Mouse (Mus musculus): Measurements from ENCODE around the gene Rd3.

Gene Rd3

DNA sequence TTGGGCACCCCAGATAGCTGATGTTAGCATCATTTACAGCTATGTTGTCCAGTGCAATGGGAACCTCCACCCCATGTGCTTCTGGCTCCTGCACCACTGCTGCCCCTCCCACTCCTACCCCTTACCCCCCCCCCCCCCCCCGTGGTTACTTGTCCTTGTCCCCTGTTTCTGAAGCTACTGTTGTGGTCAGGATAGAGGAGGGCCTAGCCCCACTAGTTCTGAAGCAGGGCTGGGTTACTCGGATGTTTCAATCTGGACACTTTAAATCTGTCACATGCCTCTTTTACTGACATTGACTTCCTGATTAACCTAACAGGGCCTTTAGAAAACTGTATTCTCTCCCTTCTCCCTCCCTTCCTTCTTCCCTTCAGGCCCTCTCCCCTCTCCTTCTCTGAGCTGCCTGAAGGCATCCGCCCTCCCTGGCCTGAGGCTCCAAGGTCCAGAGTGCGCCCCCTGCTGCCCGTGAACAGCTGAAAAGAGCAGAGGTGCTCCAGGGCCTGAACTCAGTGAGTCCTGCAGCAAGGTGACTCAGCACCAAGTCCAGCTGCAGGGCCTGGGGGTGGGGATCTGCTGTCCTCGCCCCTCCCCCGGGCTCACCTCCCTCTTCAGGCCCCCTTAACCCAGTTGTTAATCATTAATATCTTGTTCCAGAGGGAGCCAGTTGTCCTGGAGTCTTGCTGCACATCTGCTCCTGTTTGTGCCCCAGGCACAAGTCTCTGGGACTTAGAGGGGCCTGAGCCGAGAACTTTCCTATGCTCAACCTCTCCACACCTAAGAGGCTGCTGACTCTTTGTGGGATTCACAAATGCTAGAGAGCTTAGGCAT, 13.0 kb upstream of the Rd3 start:
- in situ Hi-C loops (cut with MboI) = no loop called here

DNA sequence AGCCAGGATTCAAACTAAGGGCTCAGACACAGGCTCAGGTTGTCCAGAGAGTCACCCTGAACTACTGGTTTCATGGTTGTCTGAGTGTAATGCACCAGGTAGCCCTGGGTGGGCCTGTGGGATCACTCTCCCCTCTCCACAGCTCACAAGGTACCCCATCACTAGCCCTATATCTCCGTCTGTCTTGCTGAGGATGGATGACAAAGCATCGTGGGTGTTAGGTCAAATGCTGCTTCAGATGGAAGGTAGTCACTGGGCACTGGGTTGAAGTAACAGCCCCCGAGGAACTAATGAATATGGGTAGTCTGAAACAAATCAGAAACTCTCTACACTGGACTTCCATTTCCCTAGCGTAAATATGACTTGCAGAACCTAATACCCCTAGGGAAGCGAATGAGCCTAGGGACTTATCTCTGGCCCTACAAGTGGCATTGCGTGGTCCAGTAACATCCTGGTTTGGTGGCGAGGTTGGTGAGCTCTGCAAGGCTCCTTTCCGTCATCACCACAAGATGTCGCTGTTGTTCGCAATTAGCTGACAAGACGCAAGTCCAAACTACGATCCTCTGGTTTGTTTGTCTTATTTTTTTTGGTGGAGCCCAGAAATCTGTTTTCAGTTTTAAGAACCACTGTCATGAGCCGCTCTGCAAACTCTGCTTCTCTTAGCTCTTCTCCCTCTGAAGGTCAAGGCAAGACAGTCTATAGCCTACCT, 12.2 kb upstream of the Rd3 start:
- in situ Hi-C loops (cut with MboI) = no loop called here

DNA sequence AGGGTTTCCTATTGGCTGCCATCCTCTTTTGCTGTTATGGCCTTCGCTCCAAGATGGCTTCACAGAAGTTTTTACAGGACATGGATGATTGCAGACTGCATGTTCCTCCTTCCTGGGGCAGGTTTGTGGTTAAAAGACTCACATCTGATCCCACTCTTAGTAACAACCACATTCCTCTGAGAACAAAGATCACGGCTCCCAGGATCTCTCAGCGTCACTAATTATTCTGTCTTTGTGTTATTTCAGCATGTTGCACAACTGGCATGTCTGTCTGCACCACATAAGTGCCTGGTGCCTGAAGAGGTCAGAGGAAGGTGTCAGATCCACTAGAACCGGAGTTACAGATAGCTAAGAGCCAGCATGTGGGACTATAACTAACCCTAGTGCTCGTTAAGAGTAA, 7.2 kb upstream of the Rd3 start:
- in situ Hi-C loops (cut with MboI) = no loop called here

DNA sequence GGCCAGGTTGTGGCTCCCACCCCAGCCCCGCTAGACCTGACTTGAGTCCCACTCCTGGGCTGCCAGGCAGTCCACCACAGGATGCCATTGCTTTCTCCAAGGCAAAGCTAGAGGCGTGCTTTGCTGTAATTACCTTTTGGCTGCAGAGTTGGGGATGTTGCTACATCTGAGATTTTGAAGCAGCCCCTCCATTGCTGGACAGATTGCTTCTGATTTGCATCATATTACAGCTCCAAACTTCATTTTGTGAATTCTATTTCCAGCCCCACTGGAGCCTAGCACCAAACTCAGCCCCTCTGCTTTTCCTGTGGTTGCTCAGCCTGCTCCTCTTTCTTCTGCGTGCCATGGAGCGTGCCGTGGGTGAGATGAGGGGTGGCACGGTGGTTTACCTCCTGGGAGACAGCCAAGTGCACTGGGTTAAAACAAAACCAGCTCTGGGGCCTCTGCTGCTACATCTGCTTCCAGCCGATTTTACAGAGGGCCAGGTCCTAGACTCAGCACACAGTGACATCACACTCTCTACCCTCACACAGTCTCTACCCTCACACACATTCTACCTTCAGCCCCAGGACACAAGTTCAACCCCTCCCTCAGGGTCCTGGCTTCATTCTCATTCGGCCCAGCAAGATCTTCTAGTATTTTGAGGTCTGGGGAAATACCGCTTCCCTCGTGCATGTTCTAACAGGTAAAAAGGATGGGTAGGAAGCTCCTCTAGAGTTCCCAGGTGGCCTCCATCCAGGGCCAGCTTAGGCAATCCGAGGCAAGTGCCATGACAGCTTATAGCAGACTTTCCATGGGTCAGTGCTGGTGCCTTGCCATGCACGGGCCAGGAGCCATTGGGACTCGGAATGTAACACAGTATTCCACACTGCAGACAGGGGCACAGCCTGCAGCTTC, 2.4 kb upstream of the Rd3 start:
- in situ Hi-C loops (cut with MboI) = no loop called here

DNA sequence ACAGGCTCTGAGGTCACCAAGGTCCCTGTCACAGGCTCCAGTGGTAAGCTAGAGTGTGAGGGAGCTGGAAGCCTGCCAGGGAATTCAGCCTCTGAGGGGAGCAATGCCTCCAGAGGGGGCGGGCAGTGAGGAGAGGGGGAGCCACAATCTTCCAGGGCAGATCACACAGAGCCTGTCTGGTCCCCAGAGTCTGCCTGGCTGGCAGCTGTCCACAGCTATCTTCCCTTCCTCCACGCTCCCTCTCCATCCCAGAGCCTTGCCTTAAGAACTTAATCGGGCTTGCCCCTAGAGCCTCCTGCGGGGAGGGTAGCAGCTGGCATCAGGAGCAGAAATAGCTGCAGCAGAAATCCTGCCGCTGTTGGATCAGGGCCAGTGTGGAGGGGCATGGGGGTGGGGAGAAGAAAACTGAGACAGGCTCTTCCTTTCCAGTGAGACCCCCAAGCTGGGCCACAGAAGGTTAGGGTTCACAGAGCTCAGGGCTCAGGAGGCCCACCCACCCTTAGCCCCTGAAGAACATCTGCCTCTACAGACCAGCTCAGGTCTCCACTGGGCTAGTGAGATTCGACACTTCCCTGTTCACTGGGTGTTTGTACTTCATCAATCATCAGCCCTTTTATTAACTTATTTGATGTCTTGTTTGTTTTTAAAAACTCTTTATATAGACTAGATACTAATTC, 4.4 kb downstream of the Rd3 start:
- in situ Hi-C loops (cut with MboI) = no loop called here

DNA sequence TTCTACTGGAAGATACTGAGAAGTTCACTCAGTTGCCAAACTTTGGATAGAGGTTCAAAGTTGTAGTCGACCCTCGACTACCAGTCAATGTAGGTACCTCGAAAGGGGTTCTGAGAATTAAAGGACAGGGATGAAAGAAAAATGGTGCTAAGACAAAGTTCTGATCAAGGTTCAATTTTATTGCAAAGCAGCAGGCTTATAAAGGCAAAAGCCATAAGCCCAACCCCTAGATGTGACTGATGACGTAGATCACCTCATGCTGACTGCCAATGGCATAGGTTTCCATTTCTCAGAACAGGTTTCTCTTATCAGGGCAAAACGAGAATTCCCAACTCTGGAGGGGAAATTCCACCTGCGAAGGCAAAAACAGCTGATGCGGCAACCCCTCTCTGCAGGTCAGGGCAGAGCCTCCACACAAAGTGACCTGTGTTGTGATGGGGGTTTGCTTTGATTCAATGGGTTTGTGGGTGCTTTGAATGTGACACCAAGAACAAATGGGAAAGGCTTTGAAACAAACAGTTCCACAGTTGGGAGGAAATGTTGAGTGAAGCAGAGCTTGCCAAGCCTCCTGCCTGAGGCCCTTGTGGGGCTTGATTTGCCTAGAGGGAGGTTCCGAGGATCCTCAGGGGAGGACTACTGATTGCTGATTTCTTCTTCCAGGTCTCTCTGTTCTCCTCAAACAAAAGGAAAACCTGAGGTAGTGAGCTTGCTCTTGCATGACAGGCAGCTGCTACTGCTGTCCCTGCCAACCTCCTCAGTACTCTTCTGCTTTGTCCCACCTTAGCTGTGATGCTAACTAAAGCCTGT, 9.7 kb downstream of the Rd3 start:
- in situ Hi-C loops (cut with MboI) = no loop called here

DNA sequence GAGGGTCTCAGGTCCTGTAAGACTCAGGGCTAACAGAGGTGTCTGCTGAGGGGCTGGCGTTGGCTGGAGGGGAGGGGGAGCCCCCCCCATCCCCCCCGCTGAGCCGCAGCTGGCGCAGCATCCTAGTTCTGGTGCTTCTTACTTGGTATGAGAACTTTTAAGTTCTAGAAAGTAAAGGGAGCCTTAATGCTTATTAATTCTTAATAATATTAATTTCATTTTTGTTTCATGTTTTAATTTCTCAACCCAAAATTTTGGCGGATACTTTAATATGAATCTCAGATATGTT, 10.3 kb downstream of the Rd3 start:
- in situ Hi-C loops (cut with MboI) = no loop called here

DNA sequence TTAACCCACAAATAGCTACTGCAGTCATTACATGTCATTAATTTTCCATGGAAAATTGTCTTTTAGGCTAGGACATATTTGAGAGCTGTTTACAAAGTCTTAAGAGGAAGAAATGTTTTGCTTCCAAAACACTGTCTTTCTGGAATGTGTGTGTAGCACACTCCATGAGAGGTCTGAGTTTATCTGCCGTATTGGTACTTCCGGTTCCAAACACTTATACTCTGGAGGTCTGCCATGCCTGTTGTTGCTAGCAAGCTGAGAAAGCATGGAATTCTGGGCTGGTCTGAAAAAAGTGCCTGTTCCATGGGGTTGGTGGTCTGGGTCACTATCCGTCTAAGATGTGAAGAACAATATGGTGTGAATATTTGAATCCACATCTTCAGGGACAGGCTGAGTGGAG, 11.5 kb downstream of the Rd3 start:
- in situ Hi-C loops (cut with MboI) = no loop called here

DNA sequence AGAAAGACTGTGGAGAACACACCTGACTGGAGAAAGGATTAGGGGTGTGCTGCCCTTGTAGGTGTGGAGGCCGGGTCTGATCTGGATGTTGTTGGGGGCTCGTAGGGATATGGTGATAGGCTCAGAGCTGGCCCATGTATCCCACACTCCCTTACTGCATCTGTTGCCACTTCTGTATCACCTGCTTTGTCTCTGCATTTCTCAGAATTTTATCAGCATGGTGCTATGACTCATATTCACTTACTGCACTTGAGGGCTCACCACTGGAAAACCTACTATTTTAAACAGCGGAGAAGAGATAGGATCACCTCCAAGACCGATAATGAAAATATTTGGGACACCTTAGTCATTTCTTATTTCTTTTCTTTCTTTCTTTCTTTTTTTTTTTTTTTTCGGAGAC, 11.9 kb downstream of the Rd3 start:
- in situ Hi-C loops (cut with MboI) = no loop called here

DNA sequence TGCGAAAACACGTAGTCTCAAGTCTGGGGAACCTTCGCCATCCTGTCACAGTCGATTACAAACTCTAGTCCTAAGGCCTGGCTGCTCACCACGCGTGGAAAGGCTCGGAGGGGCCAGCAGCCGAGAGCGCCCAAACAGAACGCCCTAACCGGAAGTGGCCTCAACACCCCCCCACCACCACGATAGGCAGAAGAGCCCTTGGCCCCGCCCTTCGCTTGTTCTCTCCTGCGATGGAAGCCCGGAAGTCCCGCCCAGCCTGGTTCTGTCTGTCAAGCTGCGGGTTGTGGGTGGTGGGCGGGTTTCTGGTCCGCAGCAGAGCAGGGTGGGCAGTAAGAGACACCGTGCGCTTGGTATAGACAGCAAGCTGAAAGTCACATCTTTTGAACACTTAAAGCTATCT, 12.8 kb downstream of the Rd3 start:
- in situ Hi-C loops (cut with MboI) = no loop called here

DNA sequence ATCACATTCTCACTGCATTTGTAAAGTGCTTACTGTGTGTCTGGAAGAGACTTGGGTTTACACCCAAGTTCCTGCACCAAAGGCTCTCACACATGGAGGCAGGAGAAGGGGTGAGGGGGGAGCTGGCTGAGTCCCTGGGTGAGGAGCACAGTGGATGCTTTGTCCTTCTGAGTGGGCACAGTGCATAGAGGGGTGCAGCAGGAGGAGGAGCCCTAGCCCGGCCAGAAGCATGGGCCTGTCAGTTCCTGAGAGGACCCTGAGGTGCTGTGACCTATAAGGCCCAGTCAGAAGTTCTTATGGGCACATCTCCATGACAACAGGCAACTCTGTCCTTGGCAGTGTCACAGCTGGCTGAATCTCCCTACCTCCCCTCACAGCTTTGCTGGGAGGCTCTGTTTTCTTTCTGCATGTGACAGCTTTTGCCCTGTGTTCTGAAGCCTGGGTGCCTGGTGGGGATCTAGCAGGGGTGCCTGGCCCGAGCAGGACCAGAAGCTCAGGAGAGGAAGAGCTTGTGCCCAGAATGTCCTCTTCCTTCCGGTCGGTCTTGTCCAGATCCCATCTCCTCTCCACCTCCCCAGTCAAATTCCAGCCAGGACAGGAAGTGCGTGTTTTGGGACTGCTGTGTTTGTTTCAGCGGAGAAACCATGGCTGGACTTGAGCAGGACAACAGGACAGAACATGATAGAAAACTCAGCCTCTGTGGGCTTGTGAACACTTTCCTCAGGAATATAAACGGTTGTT, 15.0 kb downstream of the Rd3 start:
- in situ Hi-C loops (cut with MboI) = no loop called here

DNA sequence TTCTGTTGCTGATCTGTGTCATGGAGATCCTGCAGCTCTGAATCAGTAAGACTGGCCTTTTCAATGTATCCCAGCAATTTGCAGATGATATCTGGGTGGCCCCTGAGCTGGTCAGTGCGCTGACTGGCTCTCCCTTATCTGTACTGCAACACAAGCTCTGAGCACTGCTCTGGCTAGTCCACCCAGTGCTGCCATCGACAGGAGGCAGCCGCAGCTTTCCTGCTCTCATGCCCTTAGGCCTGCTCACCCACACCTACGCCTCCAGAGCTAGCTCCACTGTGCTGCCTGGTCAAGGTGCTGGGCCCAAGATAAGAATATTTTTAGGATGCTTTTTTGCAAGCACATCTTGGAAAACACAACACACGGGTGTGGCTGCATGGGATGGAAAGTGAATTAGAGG, 17.3 kb downstream of the Rd3 start:
- in situ Hi-C loops (cut with MboI) = no loop called here

DNA sequence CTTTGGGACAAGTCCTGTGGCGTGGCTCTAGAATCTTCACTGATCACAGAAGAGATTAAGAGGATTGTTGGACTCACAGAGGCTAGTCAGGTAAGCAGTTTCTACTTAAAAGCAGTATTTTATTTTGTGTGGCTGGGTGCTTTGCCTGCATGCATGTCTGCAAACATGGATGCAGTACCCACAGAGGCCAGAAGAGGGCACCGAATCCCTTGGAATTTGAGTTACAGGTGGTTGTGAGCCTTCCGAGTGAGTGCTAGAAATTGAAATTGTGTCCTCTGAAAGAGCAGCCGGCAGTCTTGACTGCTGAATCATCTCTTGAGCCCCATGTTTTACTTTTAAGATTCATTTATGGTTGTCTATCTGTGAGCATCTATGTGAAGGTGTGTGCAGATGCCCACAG, 18.3 kb downstream of the Rd3 start:
- in situ Hi-C loops (cut with MboI) = no loop called here

DNA sequence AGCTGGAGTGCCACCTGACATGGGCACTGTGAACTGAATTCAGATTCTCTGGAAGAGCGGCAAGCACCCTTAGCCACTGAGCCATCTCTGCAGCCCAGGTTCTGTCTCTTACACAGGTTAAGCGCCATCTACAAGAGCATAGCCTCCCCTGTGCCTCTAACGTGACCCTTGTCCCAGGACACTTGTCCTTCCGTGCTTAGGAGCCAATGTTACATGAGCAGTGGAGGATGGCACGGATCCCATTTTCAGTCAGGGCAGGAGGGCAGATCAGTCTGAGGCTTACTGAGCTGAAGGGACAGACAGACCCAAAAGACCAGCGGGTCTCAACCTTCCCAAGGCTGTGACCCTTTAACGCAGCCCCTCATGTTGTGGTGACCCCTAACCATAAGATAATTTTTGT, 18.7 kb downstream of the Rd3 start:
- in situ Hi-C loops (cut with MboI) = no loop called here

DNA sequence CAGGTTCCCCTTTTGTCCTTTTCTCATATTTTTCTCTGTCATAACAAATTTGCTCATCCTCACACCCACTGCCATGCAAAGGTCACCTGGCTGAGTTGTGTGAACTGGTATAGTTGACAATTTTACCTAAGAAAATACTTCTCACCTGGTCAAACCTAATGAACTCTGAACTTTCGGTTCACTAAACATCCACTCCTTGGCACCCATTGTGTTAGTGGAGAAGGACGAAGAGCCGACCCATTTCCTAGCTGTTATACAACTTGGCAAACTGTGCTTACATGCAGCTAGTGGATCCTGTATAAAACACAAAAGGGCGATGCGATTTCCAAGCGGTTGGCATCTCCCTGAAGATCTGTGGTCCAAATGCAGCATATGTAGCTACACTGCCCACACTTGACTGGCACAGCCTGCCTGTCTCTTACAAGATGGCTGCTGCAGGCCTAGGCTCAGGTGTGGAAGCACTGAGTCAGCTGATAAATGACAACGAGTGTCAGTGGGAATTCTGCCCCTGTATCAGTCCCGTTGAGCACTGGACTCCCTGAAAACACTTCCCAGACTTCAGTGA, 19.5 kb downstream of the Rd3 start:
- in situ Hi-C loops (cut with MboI) = no loop called here

DNA sequence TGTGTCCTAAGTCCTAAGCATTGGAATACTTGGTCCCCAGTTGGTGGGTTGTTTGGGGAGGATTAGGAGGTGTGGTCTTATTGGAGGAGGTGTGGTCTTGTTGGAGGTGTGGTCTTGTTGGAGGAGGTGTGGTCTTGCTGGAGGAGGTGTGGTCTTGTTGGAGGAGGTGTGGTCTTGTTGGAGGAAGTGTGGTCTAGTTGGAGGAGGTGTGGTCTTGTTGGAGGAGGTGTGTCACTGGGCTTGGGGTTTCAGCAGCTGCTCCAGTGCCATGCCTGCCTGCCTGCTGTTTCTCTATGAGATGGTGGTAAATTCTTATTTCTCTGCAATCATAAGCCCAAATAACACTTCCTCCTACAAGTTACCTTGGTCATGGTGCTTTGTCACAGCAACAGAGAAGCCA, 21.9 kb downstream of the Rd3 start:
- in situ Hi-C loops (cut with MboI) = no loop called here
